Mouse (Mus musculus) R1 (cell line): ENCODE data around the gene Simc1.
A peak's percentile ranks its signal among the peaks of the same experiment; 100 is the strongest.

Experiments used
- DNase-seq: peaks from one replicate; pipeline ENCODE4 v3.0.0-alpha.2; 2018; ENCODE audit warnings: low read depth, low spot score

The Simc1 gene

GRCm38 (mm10) chr13:54582860-54583259 is 79.3 kb downstream of the Simc1 start:
- no peak for DNase-seq

GRCm38 (mm10) chr13:54585831-54586230 is 82.3 kb downstream of the Simc1 start:
- DNase-seq, result no peak

GRCm38 (mm10) chr13:54589414-54589995 is 85.9 kb downstream of the Simc1 start:
- no peak for DNase-seq

GRCm38 (mm10) chr13:54589996-54590951 is 86.7 kb downstream of the Simc1 start, which contains the start of the genes Nop16 and Higd2a:
Gene Nop16, minus strand, starts transcription at chr13:54590090.
Gene Higd2a, plus strand, starts transcription at chr13:54590207.
- peak; percentile 99 for DNase-seq

GRCm38 (mm10) chr13:54591776-54592356 is 88.3 kb downstream of the Simc1 start:
- DNase-seq, result no peak

GRCm38 (mm10) chr13:54593617-54594016 is 90.0 kb downstream of the Simc1 start:
- no peak for DNase-seq

GRCm38 (mm10) chr13:54596107-54596690 is 92.6 kb downstream of the Simc1 start:
- no peak for DNase-seq

- DNase-seq, result no peak
Observed at GRCm38 (mm10) chr13:54596870-54597269, 93.3 kb downstream of the Simc1 start.

- DNase-seq, result no peak
Observed at GRCm38 (mm10) chr13:54598622-54599143, 95.1 kb downstream of the Simc1 start.
